Mouse (Mus musculus) megakaryocyte, embryonic 14.5 days (primary cell): ENCODE results near the gene Bcl2.

Source experiments
- FLI1 ChIP-seq: IDR thresholded peaks from 2 replicates; pipeline ENCODE4 v1.6.1; 2012; ENCODE audit warnings: low read length, inconsistent platforms, mixed read lengths
- GATA1 ChIP-seq: IDR thresholded peaks from 3 replicates; pipeline ENCODE4 v1.6.1; 2012; ENCODE audit warnings: mixed read lengths, low read length, inconsistent platforms, borderline replicate concordance

DNA sequence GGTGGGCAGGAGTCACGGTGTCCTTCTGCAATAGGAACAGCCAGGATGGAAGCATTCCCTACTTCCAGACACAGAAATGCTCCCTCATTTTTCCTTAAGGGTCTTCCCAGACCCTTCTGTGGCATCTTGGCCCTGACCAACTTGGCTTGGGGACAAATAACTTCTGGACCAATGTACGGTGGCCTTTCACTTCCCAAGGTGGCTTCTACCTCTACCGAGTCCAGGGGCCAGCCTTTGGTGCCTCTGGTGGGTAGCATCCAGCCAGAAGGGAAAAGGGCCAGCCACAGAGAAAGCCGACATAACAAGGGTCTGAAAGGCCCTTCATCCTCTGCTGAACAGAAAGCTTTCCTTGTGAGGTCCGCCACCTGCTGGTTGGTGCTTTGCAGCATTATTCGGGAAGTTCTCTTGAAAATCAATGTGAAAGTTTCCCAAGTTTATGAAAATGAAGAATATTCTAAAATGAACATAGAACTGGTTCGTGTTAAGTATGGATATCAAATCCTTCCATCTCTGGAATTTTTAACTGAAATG, 3.1 kb upstream of the Bcl2 start:
- no peak for TF ChIP-seq FLI1
- TF ChIP-seq GATA1: no peak
